Mouse (Mus musculus) midbrain, postnatal 0 days (tissue): ENCODE results near the gene Ggta1. TPM values are rescaled to one million over a fixed set of nuclear protein-coding genes. Genes with fewer than 3 reads are reported as not detected.

Experiments used
- ATAC-seq: fragments of 200-750 bp; cut with Nextera tagmentation; 2 replicates; pipeline ENCODE4 v1.8.0; 2017; ENCODE audit warnings: moderate number of reproducible peaks, mild to moderate bottlenecking, moderate TSS enrichment, moderate library complexity; ENCODE audit not compliant: low FRiP score
- DNase-seq: peaks from one replicate; pipeline ENCODE4 v3.0.0-alpha.2; 2015; ENCODE audit warnings: low spot score
- H3K27ac ChIP-seq: fragments of 300-500 bp; sonication (generic); 2 replicates; pipeline ENCODE4 v1.5.1; 2014; ENCODE audit warnings: low read depth, mild to moderate bottlenecking, low read length, mixed read lengths
- H3K27me3 ChIP-seq: fragments of 300-500 bp; sonication (generic); 2 replicates; pipeline ENCODE4 v1.6.1; 2014; ENCODE audit warnings: low read length, control low read depth, mixed read lengths; ENCODE audit not compliant: insufficient read depth
- H3K36me3 ChIP-seq: fragments of 300-500 bp; sonication (generic); 2 replicates; pipeline ENCODE4 v1.6.1; 2014; ENCODE audit warnings: low read length, control low read depth, mixed read lengths; ENCODE audit not compliant: insufficient read depth
- H3K4me1 ChIP-seq: fragments of 300-500 bp; sonication (generic); 2 replicates; pipeline ENCODE4 v1.6.1; 2014; ENCODE audit warnings: mild to moderate bottlenecking, control low read depth, antibody characterized with exemption, low read length, mixed read lengths; ENCODE audit not compliant: insufficient read depth
- H3K4me2 ChIP-seq: fragments of 300-500 bp; sonication (generic); 2 replicates; pipeline ENCODE4 v1.6.1; 2014; ENCODE audit warnings: low read depth, mild to moderate bottlenecking, low read length, mixed read lengths; ENCODE audit not compliant: poor library complexity, severe bottlenecking
- H3K4me3 ChIP-seq: fragments of 300-500 bp; sonication (generic); 2 replicates; pipeline ENCODE4 v1.5.1; 2014; ENCODE audit warnings: low read depth, mild to moderate bottlenecking, low read length, moderate library complexity
- H3K9ac ChIP-seq: fragments of 300-500 bp; sonication (generic); replicated peaks from 2 replicates; pipeline ENCODE4 v1.6.1; 2014; ENCODE audit warnings: mild to moderate bottlenecking, low read length, moderate library complexity, mixed read lengths; ENCODE audit not compliant: poor library complexity, severe bottlenecking
- H3K9me3 ChIP-seq: fragments of 300-500 bp; sonication (generic); 2 replicates; pipeline ENCODE4 v1.6.1; 2016; ENCODE audit warnings: low read length, control low read depth
- CTCF ChIP-seq: IDR thresholded peaks from 2 replicates; pipeline ENCODE4 v1.5.1; 2016; ENCODE audit warnings: antibody characterized with exemption, mild to moderate bottlenecking
- WGBS: fragments of 180-500 bp; shearing (Covaris S2); extraction: QIAGEN DNeasy Blood & Tissue Kit; methylation state at CpG from one replicate; pipeline ENCODE4 v1.1.7; 2014; 5-methylcytosine and 5-hydroxymethylcytosine counted together
- polyA plus RNA-seq: library from polyadenylated mRNA; unstranded; fragments of >200 nt; fragmentation: Nextera tagmentation; extraction: Ambion mirVana; gene quantifications from 2 replicates; pipeline ENCODE4 v1.2.1, GENCODE M21; 2015
- total RNA-seq: library from RNA; depleted of rRNA; stranded (reverse); fragments of >200 nt; gene quantifications from 2 replicates; pipeline ENCODE4 v1.2.3, GENCODE M21; 2014

Gene Ggta1
- total and polyA plus RNA-seq, 2 experiments from 2014 or later: 3.8 to 5.4 TPM

DNA sequence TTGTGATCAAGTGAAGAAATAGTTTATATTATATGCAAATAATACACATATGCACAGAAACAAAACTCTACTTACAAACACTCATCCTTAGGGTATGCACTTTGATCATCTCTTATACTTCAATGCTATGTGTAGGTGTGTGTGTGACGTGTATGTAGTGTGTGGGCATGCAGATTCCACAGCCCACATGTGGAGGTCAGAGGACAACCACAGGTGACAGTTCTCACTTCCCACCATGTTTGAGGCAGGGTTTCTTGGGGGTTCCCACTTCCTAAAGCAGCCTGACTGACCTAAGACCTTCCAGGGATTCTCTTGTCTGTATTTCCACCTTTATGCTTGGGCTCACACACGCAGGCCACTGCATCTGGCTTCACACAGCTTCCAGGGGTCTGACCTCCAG, 50.8 kb downstream of the Ggta1 start:
- no peaks in the 10 kb centered on the region for H3K4me1 ChIP-seq
- TF ChIP-seq CTCF: no peak
- no peak for DNase-seq
- no peaks in the 10 kb centered on the region for H3K36me3 ChIP-seq
- no peak for ATAC-seq
- H3K4me2 ChIP-seq: no peak overlapping the region
- 74% methylated on average over 2 of the region's 2 CpGs for WGBS
- no peak overlapping the region for H3K9ac ChIP-seq
- no peak overlapping the region for H3K4me3 ChIP-seq
- no peaks in the 10 kb centered on the region for H3K9me3 ChIP-seq
- no peak overlapping the region for H3K27ac ChIP-seq
- H3K27me3 ChIP-seq: no peaks in the 10 kb centered on the region

- 80% methylated on average over 10 of the region's 10 CpGs for WGBS
- H3K4me1 ChIP-seq: no peaks in the 10 kb centered on the region
Measured at GRCm38 (mm10) chr2:35411640-35412190, 51.3 kb downstream of the Ggta1 start.

DNA sequence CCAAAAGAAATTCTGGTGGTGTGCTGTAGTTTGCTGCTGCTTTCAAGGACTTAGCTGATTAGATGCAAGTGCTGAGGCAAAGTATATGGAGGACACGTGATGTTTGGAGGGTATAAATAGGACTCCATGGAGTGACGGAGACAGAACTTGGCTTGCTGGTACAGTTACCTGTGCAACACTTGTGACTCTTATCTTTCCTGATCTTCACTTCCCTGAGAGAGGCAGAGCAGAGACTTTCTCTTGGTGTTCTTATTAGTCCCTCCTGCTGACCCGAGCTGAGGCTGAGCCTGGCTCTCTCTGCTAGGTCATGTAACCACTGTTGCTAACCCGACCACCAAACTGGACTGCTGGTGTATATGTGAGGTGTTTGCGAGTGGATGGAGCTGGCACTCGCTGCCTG, 53.6 kb downstream of the Ggta1 start:
- no peaks in the 10 kb centered on the region for H3K36me3 ChIP-seq
- H3K4me3 ChIP-seq: no peak overlapping the region
- DNase-seq (no peak), ATAC-seq (no peak)
- TF ChIP-seq CTCF: no peak
- H3K9me3 ChIP-seq: no peaks in the 10 kb centered on the region
- H3K27ac ChIP-seq: no peak overlapping the region
- H3K27me3 ChIP-seq: no peaks in the 10 kb centered on the region
- no peak overlapping the region for H3K9ac ChIP-seq
- no peaks in the 10 kb centered on the region for H3K4me1 ChIP-seq
- no peak overlapping the region for H3K4me2 ChIP-seq
- WGBS: 87% methylated on average over 6 of the region's 6 CpGs

More at GRCm38 (mm10) chr2:35411640-35412190, 51.3 kb downstream of the Ggta1 start:
- Histone ChIP-seq H3K36me3 (no peaks in the 10 kb centered on the region), H3K9ac (no peak overlapping the region), H3K4me3 (no peak overlapping the region), H3K27ac (no peak overlapping the region), H3K27me3 (no peaks in the 10 kb centered on the region), H3K9me3 (no peaks in the 10 kb centered on the region), H3K4me2 (no peak overlapping the region)
- no peak for DNase-seq
- no peak for ATAC-seq
- no peak for TF ChIP-seq CTCF

- no peak overlapping the region for H3K4me3 ChIP-seq
- H3K27ac ChIP-seq: no peak overlapping the region
- TF ChIP-seq CTCF: no peak
- DNase-seq: no peak
- ATAC-seq: no peak
- no peak overlapping the region for H3K4me2 ChIP-seq
- no peaks in the 10 kb centered on the region for H3K9me3 ChIP-seq
- no peak overlapping the region for H3K9ac ChIP-seq
- H3K4me1 ChIP-seq: no peaks in the 10 kb centered on the region
- H3K27me3 ChIP-seq: no peaks in the 10 kb centered on the region
- WGBS: 75% methylated on average over 5 of the region's 5 CpGs
- no peaks in the 10 kb centered on the region for H3K36me3 ChIP-seq
Measured at GRCm38 (mm10) chr2:35408409-35409110, 54.5 kb downstream of the Ggta1 start.

- ATAC-seq (no peak), DNase-seq (no peak)
- H3K4me2 ChIP-seq: no peak overlapping the region
- H3K4me1 ChIP-seq: no peaks in the 10 kb centered on the region
- no peaks in the 10 kb centered on the region for H3K27me3 ChIP-seq
- 78% methylated on average over 7 of the region's 7 CpGs for WGBS
- TF ChIP-seq CTCF: no peak
- no peak overlapping the region for H3K4me3 ChIP-seq
- H3K27ac ChIP-seq: no peak overlapping the region
- H3K9ac ChIP-seq: no peak overlapping the region
- no peaks in the 10 kb centered on the region for H3K36me3 ChIP-seq
- no peaks in the 10 kb centered on the region for H3K9me3 ChIP-seq
Measured at GRCm38 (mm10) chr2:35407878-35408277, 55.2 kb downstream of the Ggta1 start.

DNA sequence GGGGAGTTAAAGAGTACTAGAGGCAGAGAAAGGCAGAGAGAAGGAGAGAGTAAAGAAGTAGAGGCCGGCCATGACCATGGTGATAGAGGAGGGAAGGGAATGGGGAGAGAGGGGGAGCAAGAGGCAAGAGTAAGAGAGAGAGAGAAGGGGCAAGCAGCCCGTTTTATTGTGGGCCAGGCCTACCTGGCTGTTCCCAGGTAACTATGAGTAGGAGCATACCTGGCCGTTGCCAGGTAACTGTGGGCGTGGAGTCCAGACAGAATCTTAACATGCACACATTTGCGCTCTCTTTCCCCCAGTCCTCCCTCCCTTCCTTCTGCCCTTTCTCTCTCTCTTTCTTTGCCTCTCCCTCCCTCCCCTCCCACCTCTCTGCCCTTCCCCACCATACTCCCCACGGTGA, 55.8 kb downstream of the Ggta1 start:
- no peaks in the 10 kb centered on the region for H3K27me3 ChIP-seq
- no peak for TF ChIP-seq CTCF
- H3K36me3 ChIP-seq: no peaks in the 10 kb centered on the region
- H3K27ac ChIP-seq: no peak overlapping the region
- no peak overlapping the region for H3K4me2 ChIP-seq
- H3K9me3 ChIP-seq: no peaks in the 10 kb centered on the region
- no peak overlapping the region for H3K4me3 ChIP-seq
- ATAC-seq (no peak), DNase-seq (no peak)
- H3K9ac ChIP-seq: no peak overlapping the region
- no peaks in the 10 kb centered on the region for H3K4me1 ChIP-seq
- WGBS: 82% methylated on average over 5 of the region's 6 CpGs
